Mouse (Mus musculus): ENCODE results near the gene Flrt1. TPM values are rescaled to one million over a fixed set of nuclear protein-coding genes. Genes with fewer than 3 reads are reported as not detected.
"Not testable (repeated sequence)": the region's sequence is repeated elsewhere in the genome, so short reads cannot be mapped to it uniquely, and the experiment has no call there.

Gene Flrt1
- polyA plus RNA-seq, 1 experiment, result not detected

DNA sequence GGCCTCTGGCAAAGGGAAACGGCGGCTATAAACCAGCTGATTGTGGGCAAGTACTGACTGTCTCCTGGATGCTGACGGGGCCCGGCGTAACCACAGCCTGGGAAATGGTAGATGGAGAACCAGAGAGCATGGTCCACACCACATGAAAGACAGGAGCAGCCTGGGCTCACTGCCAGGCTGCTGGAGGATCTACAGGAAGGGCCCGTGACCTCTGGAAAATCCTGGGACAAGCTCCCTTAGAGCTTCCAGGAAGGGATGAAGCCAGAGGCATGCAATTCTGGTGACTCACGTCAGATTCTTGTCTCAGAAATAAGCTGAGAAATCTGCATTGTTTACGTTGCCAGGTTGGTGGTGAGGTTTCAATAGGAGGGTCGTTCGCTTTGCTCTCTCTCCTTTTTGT lies 50.8 kb downstream of the Flrt1 start:
- Histone ChIP-seq H3K4me1 (ENCODE audit: control insufficient read depth, insufficient read depth, low read length) (peaks cover 18% of the 10 kb centered on the region), H3K4me3 (ENCODE audit: insufficient read depth, low read length) (no peak overlapping the region), H3K27ac (ENCODE audit: insufficient read depth, low read depth, low read length) (no peak overlapping the region)
- TF ChIP-seq POLR2A (IDR thresholded peaks at IDR 0.05; ENCODE audit: borderline replicate concordance, low read depth, low read length), result no peak
- TF ChIP-seq CTCF (IDR thresholded peaks at IDR 0.05; ENCODE audit: low read depth, low read length), result no peak

DNA sequence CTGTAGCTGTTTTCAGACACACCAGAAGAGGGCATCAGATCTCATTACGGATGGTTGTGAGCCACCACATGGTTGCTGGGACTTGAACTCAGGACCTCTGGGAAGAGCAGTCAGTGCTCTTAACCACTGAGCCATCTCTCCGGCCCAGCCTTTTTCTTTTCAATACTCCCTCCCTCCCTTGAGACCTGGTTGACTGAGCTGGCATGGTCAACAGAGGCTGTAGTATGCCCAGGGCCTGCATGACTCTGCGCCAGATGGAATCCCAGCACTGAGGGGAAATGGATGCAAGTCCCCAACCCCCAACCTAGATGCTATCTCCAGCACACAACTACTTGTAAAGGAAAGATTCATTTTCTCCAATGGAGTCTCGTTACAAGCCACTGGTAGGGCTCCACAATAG lies 52.1 kb downstream of the Flrt1 start:
- peaks cover 18% of the 10 kb centered on the region for H3K4me1 ChIP-seq (ENCODE audit: control insufficient read depth, insufficient read depth, low read length)
- H3K4me3 ChIP-seq (ENCODE audit: insufficient read depth, low read length), result not testable (repeated sequence)

DNA sequence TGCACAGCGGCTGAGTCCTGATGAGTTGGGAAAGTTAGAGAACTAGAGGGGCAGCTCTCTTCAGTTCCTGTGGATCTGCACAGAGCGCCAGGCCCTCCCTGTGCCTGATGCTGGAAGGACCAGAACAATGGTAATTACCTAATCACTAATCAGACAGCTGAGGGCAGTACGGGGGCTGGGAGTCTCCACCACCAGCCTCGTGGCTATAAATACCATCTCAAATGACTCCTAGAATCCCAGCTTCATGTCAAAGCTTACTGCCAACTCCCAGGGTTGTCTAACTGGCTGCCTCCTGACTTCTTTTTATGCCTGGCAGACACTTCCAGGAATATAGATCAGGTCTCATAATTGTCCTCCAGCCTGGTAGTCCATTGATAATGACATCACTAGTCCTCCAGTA lies 60.8 kb downstream of the Flrt1 start:
- no peak for TF ChIP-seq POLR2A (IDR thresholded peaks at IDR 0.05; ENCODE audit: borderline replicate concordance, low read depth, low read length)
- TF ChIP-seq CTCF (IDR thresholded peaks at IDR 0.05; ENCODE audit: low read depth, low read length), result no peak
- Histone ChIP-seq H3K4me1 (ENCODE audit: control insufficient read depth, insufficient read depth, low read length) (peaks cover 3% of the 10 kb centered on the region; the same call in 1 of the 2 replicates), H3K27ac (ENCODE audit: insufficient read depth, low read depth, low read length) (no peak overlapping the region), H3K4me3 (ENCODE audit: insufficient read depth, low read length) (no peak overlapping the region)

More for the DNA sequence above, 52.1 kb downstream of the Flrt1 start:
- not testable (repeated sequence) for H3K27ac ChIP-seq (ENCODE audit: insufficient read depth, low read depth, low read length)

DNA sequence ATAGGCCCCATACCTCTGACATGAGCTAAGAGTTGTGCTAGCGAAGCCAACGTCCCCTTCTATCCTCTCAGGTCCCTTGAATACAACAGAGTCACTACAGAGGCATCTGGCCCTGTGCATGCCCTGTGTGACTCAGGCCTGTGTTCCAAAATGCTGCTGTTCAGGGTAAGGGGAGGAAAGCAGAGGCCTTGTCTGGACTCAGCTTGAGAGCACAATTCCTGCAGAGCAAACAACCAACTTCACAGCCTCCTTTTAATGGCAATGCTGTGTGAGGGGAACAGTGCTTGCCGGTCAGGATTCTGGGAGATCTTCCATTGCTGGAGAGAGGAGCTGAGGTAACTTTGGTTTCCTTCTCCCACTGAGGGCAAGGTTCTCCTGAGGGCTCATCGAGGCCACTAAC lies 61.2 kb downstream of the Flrt1 start:
- Histone ChIP-seq H3K27ac (ENCODE audit: insufficient read depth, low read depth, low read length) (no peak overlapping the region), H3K4me1 (ENCODE audit: control insufficient read depth, insufficient read depth, low read length) (peaks cover 3% of the 10 kb centered on the region; the same call in 1 of the 2 replicates), H3K4me3 (ENCODE audit: insufficient read depth, low read length) (no peak overlapping the region)
- TF ChIP-seq CTCF (IDR thresholded peaks at IDR 0.05; ENCODE audit: low read depth, low read length) (no peak), POLR2A (IDR thresholded peaks at IDR 0.05; ENCODE audit: borderline replicate concordance, low read depth, low read length) (no peak)

Other genes starting within 250 kb of the Flrt1 start
- gene Ccdc88b, start 247.5 kb downstream of the Flrt1 start, polyA plus RNA-seq (2012; ENCODE audit: insufficient read depth, insufficient read length, missing spikeins), result 31.8 and 33.2 TPM in 2 replicates
- gene Trmt112, start 196.0 kb downstream of the Flrt1 start, polyA plus RNA-seq (2012; ENCODE audit: insufficient read depth, insufficient read length, missing spikeins), result 71.2 and 82.0 TPM in 2 replicates
- gene Prdx5, start 195.6 kb downstream of the Flrt1 start, polyA plus RNA-seq (2012; ENCODE audit: insufficient read depth, insufficient read length, missing spikeins), result 349 and 382 TPM in 2 replicates
- 35.3 and 41.6 TPM in 2 replicates for gene Esrra, start 183.9 kb downstream of the Flrt1 start, polyA plus RNA-seq (2012; ENCODE audit: insufficient read depth, insufficient read length, missing spikeins)
- not detected in 2 replicates for gene Catsperz, start 180.3 kb downstream of the Flrt1 start, polyA plus RNA-seq (2012; ENCODE audit: insufficient read depth, insufficient read length, missing spikeins)
- gene Kcnk4, start 171.2 kb downstream of the Flrt1 start, polyA plus RNA-seq (2012; ENCODE audit: insufficient read depth, insufficient read length, missing spikeins), result not detected in 2 replicates
- gene Bad, start 163.9 kb downstream of the Flrt1 start, polyA plus RNA-seq (2012; ENCODE audit: insufficient read depth, insufficient read length, missing spikeins), result 36.2 and 38.5 TPM in 2 replicates
- 31.6 and 36.4 TPM in 2 replicates for gene Gpr137, start 163.2 kb downstream of the Flrt1 start, polyA plus RNA-seq (2012; ENCODE audit: insufficient read depth, insufficient read length, missing spikeins)
- gene Ppp1r14b, start 130.8 kb downstream of the Flrt1 start, polyA plus RNA-seq (2012; ENCODE audit: insufficient read depth, insufficient read length, missing spikeins), result 64.2 and 73.7 TPM in 2 replicates
- 39.8 and 40.6 TPM in 2 replicates for gene Plcb3, start 129.3 kb downstream of the Flrt1 start, polyA plus RNA-seq (2012; ENCODE audit: insufficient read depth, insufficient read length, missing spikeins)
- gene Fkbp2, start 125.2 kb downstream of the Flrt1 start, polyA plus RNA-seq (2012; ENCODE audit: insufficient read depth, insufficient read length, missing spikeins), result 118 and 126 TPM in 2 replicates
- 30.1 and 39.9 TPM in 2 replicates for gene Vegfb, start 118.1 kb downstream of the Flrt1 start, polyA plus RNA-seq (2012; ENCODE audit: insufficient read depth, insufficient read length, missing spikeins)
- 26.8 and 32.2 TPM in 2 replicates for gene Dnajc4, start 113.2 kb downstream of the Flrt1 start, polyA plus RNA-seq (2012; ENCODE audit: insufficient read depth, insufficient read length, missing spikeins)
- 9.6 and 11.1 TPM in 2 replicates for gene Nudt22, start 109.6 kb downstream of the Flrt1 start, polyA plus RNA-seq (2012; ENCODE audit: insufficient read depth, insufficient read length, missing spikeins)
- 1.7 and 2.5 TPM in 2 replicates for gene Trpt1, start 109.6 kb downstream of the Flrt1 start, polyA plus RNA-seq (2012; ENCODE audit: insufficient read depth, insufficient read length, missing spikeins)
- gene Fermt3, start 86.3 kb downstream of the Flrt1 start, polyA plus RNA-seq (2012; ENCODE audit: insufficient read depth, insufficient read length, missing spikeins), result 179 and 190 TPM in 2 replicates
- 54.7 and 56.2 TPM in 2 replicates for gene Stip1, start 65.8 kb downstream of the Flrt1 start, polyA plus RNA-seq (2012; ENCODE audit: insufficient read depth, insufficient read length, missing spikeins)
- 14.9 and 18.3 TPM in 2 replicates for gene Macrod1, start 48.9 kb downstream of the Flrt1 start, polyA plus RNA-seq (2012; ENCODE audit: insufficient read depth, insufficient read length, missing spikeins)
- gene Otub1, start 100.6 kb upstream of the Flrt1 start, polyA plus RNA-seq (2012; ENCODE audit: insufficient read depth, insufficient read length, missing spikeins), result 88.1 and 91.4 TPM in 2 replicates
- gene Cox8a, start 111.9 kb upstream of the Flrt1 start, polyA plus RNA-seq (2012; ENCODE audit: insufficient read depth, insufficient read length, missing spikeins), result 562 and 638 TPM in 2 replicates
- gene Naa40, start 135.5 kb upstream of the Flrt1 start, polyA plus RNA-seq (2012; ENCODE audit: insufficient read depth, insufficient read length, missing spikeins), result 26.0 and 27.4 TPM in 2 replicates
- 0.53 and 1.5 TPM in 2 replicates for gene Rcor2, start 161.6 kb upstream of the Flrt1 start, polyA plus RNA-seq (2012; ENCODE audit: insufficient read depth, insufficient read length, missing spikeins)
- gene Mark2, start 236.1 kb upstream of the Flrt1 start, polyA plus RNA-seq (2012; ENCODE audit: insufficient read depth, insufficient read length, missing spikeins), result 57.8 and 69.2 TPM in 2 replicates

Data from bone marrow macrophage, adult 2 months (primary cell).